Comparison of ENCODE assay signal across 35 mouse cellular contexts in genomic region chr4:83305099-83305498, GRCm38 (mm10).
"Had no signal": no experiment of that assay in that cellular context is flagged by ENCODE, and none has a peak within 500 bp of the region (broad histone marks: within the 10 kb centered on the region; RNA-seq: fewer than 3 reads in every experiment).

No protein-coding gene starts in this region.

- H3K9ac ChIP-seq: heart, embryonic 12.5 days; heart, embryonic 13.5 days; heart, embryonic 15.5 days; hindbrain, embryonic 12.5 days; hindbrain, embryonic 13.5 days; hindbrain, embryonic 14.5 days; hindbrain, embryonic 15.5 days; intestine, embryonic 15.5 days; kidney, embryonic 15.5 days had no signal

- H3K36me3 ChIP-seq: heart, embryonic 10.5 days; heart, embryonic 12.5 days; heart, embryonic 13.5 days; heart, embryonic 15.5 days; hindbrain, embryonic 10.5 days; hindbrain, embryonic 12.5 days; hindbrain, embryonic 13.5 days; hindbrain, embryonic 15.5 days; intestine, embryonic 15.5 days; kidney, embryonic 15.5 days had no signal

- H3K4me3 ChIP-seq: heart, embryonic 10.5 days; heart, embryonic 12.5 days; heart, embryonic 13.5 days; heart, embryonic 15.5 days; hindbrain, embryonic 10.5 days; hindbrain, embryonic 12.5 days; hindbrain, embryonic 13.5 days; hindbrain, embryonic 15.5 days; intestine, embryonic 15.5 days; kidney, embryonic 15.5 days; left cerebral cortex, adult 2 months had no signal

- H3K27ac ChIP-seq: heart, embryonic 10.5 days; heart, embryonic 13.5 days; heart, embryonic 15.5 days; hindbrain, embryonic 10.5 days; hindbrain, embryonic 12.5 days; hindbrain, embryonic 13.5 days; hindbrain, embryonic 14.5 days; hindbrain, embryonic 15.5 days; hindbrain, postnatal 0 days; intestine, embryonic 15.5 days; kidney, embryonic 15.5 days; kidney, postnatal 0 days; layer of hippocampus, adult 2 months; left cerebral cortex, adult 2 months had no signal

- H3K9me3 ChIP-seq: heart, embryonic 10.5 days; heart, embryonic 12.5 days; heart, embryonic 13.5 days; heart, embryonic 15.5 days; hindbrain, embryonic 10.5 days; hindbrain, embryonic 12.5 days; hindbrain, embryonic 13.5 days; hindbrain, embryonic 15.5 days; intestine, embryonic 15.5 days; kidney, embryonic 15.5 days had no signal

- DNase-seq: heart, postnatal 10 days; heart, postnatal 14 days; heart, postnatal 36 days; heart, postnatal 4 days; kidney, adult 11 months; kidney, adult 18-20 months; kidney, adult 2 months; kidney, adult 8-10 months; kidney, adult 9 months; kidney, postnatal 10 days; kidney, postnatal 14 days; kidney, postnatal 25 days; kidney, postnatal 36 days; kidney, postnatal 4 days; layer of hippocampus, adult 9-11 months; layer of hippocampus, postnatal 36 days had no signal

- H3K4me1 ChIP-seq: hindbrain, embryonic 12.5 days had no signal

- ATAC-seq: hindbrain, embryonic 16.5 days; hindbrain, postnatal 0 days; inflammation-experienced regulatory T-cells, adult 6 months; intestine, embryonic 15.5 days; intestine, embryonic 16.5 days had no signal

- H3K4me2 ChIP-seq: heart, embryonic 11.5 days; heart, embryonic 12.5 days; heart, embryonic 15.5 days; hindbrain, embryonic 12.5 days; hindbrain, embryonic 13.5 days; hindbrain, embryonic 14.5 days; hindbrain, embryonic 15.5 days; intestine, embryonic 15.5 days; kidney, embryonic 15.5 days had no signal

- H3K27me3 ChIP-seq: heart, embryonic 12.5 days; heart, embryonic 13.5 days; heart, embryonic 15.5 days; hindbrain, embryonic 12.5 days; hindbrain, embryonic 13.5 days; hindbrain, embryonic 15.5 days; intestine, embryonic 15.5 days; kidney, embryonic 15.5 days had no signal
